Mouse (Mus musculus) inflammation-experienced regulatory T-cells (primary cell): ENCODE measurements around the gene Mylk4. TPM values are rescaled to one million over a fixed set of nuclear protein-coding genes. Genes with fewer than 3 reads are reported as not detected.

Source experiments
- polyA plus RNA-seq, 2 experiments: library from polyadenylated mRNA; unstranded; fragments of 100-300 nt; shearing (Covaris generic); gene quantifications; one replicate each; pipeline ENCODE4 v1.2.1; 2017

Gene Mylk4
- under 1 TPM; 0.10 to 0.33 TPM for polyA plus RNA-seq

DNA sequence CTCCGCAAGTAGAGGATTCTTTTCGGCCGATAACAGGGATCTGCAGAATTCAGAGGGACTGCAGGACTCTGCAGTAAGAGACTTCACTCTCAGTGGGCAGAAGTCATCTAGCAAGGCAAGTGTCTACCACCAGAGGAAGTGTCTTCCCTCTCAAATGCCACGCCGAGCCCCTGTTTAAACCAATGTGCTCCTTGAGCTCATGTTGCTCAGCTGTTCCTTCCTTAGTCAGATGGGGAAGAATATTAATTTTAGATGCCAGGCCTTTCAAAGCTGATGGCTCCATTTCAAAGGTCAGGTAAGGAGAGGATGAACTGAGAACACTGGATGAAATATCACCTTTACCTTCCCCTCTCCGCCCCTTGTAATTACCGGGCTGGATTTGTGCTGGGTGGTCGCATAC lies at the start of gene Mylk4:
TSS of gene Mylk4 (minus strand) at position 139 of the 400 bp plus-strand sequence.

DNA sequence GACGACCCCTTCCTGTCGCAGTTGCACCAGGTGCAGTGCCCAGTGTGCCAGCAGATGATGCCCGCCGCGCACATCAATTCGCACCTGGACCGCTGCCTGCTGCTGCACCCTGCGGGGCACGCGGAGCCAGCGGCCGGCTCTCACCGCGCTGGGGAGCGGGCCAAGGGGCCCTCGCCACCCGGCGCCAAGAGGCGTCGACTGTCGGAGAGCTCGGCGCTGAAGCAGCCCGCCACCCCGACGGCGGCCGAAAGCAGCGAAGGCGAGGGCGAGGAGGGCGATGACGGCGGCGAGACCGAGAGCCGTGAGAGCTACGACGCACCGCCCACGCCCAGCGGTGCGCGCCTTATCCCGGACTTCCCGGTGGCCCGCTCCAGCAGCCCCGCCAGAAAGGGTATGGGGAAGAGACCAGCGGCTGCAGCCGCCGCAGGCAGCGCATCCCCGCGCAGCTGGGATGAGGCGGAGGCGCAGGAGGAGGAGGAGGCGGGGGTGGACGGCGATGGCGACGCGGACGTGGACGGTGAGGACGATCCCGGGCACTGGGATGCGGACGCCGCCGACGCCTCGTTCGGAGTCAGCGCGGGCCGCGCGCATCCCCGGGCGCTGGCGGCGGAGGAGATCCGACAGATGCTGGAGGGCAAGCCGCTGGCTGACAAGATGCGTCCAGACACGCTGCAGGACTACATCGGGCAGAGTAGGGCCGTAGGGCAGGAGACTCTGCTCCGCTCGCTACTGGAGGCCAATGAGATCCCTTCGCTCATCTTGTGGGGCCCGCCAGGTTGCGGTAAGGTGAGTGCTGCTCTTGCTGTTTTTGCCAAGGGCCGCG lies 18.7 kb upstream of the Mylk4 start, which contains the start of gene D930007J09Rik:
TSS of gene D930007J09Rik (minus strand) at position 591 of the 823 bp plus-strand sequence.

DNA sequence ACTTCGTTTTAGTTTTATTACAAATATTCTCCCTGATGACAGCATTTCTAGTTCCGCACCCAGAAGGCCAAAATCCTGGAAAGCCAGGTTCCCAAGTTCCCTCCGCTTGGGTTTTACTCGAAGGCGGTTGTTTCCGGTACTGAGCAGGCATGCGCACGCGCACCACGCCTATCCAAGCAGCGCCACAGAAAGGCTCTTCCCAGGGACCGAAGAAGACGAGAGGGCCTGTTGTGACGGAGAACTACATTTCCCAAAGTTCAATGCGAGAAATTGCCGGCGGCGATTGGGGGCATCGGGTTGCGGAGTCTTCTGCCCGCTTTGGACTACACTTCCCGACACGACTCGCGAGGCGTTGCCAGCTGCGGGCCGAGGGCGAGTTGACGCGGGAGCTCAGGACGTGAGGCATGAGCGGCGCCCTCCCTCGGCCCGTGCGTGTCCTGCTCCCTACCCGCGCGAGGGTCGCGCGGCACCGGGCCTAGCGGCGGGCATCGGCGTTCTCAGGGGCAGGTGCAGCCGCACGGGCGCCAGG lies 18.0 kb upstream of the Mylk4 start, which contains the start of gene Wrnip1:
TSS of gene Wrnip1 (plus strand) at position 346 of the 529 bp plus-strand sequence.

Other genes with a start within 250 kb of the Mylk4 start
- 10 to 100 TPM; 80.1 to 88.9 TPM for gene Wrnip1, start 18.1 kb upstream of the Mylk4 start, polyA plus RNA-seq
- gene D930007J09Rik, start 18.9 kb upstream of the Mylk4 start, polyA plus RNA-seq, result not detected
- gene Serpinb1a, start 67.2 kb upstream of the Mylk4 start, polyA plus RNA-seq, result 10 to 100 TPM in 1 of 2 experiments, 1 to 10 TPM in 1; 3.9 to 14.4 TPM
- under 1 TPM in 1 of 2 experiments, not detected in 1; 0.56 TPM for gene Serpinb1c, start 114.3 kb upstream of the Mylk4 start, polyA plus RNA-seq
- 10 to 100 TPM in 1 of 2 experiments, 1 to 10 TPM in 1; 6.8 to 19.9 TPM for gene Serpinb6b, start 181.3 kb upstream of the Mylk4 start, polyA plus RNA-seq
- 10 to 100 TPM; 18.8 to 24.9 TPM for gene Serpinb9, start 219.3 kb upstream of the Mylk4 start, polyA plus RNA-seq
- gene Serpinb9b, start 243.5 kb upstream of the Mylk4 start, polyA plus RNA-seq, result under 1 TPM; 0.37 to 0.91 TPM